Mouse (Mus musculus) layer of hippocampus, adult 9-11 months (tissue): ENCODE data around the gene Cry2.
"Not testable (repeated sequence)": the region's sequence is repeated elsewhere in the genome, so short reads cannot be mapped to it uniquely, and the experiment has no call there.

Experiments used
- DNase-seq: peaks from one replicate; pipeline ENCODE4 v3.0.0; 2022

Gene Cry2

GRCm38 (mm10) chr2:92433578-92434374 is at the start of gene Cry2:
Gene Cry2, minus strand, starts transcription at chr2:92434043.
- DNase-seq: peak; percentile 99

- DNase-seq: no peak
Observed at GRCm38 (mm10) chr2:92483505-92483904, 49.7 kb upstream of the Cry2 start.

- no peak for DNase-seq
Observed at GRCm38 (mm10) chr2:92482551-92482950, 48.7 kb upstream of the Cry2 start.

GRCm38 (mm10) chr2:92478313-92478688 is 44.5 kb upstream of the Cry2 start:
- no peak for DNase-seq

GRCm38 (mm10) chr2:92477672-92478312 is 43.9 kb upstream of the Cry2 start:
- DNase-seq: peak; percentile 72

GRCm38 (mm10) chr2:92476580-92476979 is 42.7 kb upstream of the Cry2 start:
- not testable (repeated sequence) for DNase-seq

- DNase-seq: no peak
Observed at GRCm38 (mm10) chr2:92475711-92476110, 41.9 kb upstream of the Cry2 start.

- no peak for DNase-seq
Observed at GRCm38 (mm10) chr2:92474920-92475319, 41.1 kb upstream of the Cry2 start.

- DNase-seq: no peak
Observed at GRCm38 (mm10) chr2:92471886-92472670, 38.2 kb upstream of the Cry2 start.

GRCm38 (mm10) chr2:92464690-92465089 is 30.8 kb upstream of the Cry2 start:
- no peak for DNase-seq

GRCm38 (mm10) chr2:92461215-92461614 is 27.4 kb upstream of the Cry2 start:
- no peak for DNase-seq

- no peak for DNase-seq
Observed at GRCm38 (mm10) chr2:92459921-92460707, 26.3 kb upstream of the Cry2 start, which contains the start of gene Slc35c1. Gene Slc35c1, minus strand, starts transcription at chr2:92460538.

- peak; percentile 82 for DNase-seq
Observed at GRCm38 (mm10) chr2:92459141-92459920, 25.5 kb upstream of the Cry2 start.

- no peak for DNase-seq
Observed at GRCm38 (mm10) chr2:92458481-92458880, 24.6 kb upstream of the Cry2 start.

- DNase-seq: no peak
Observed at GRCm38 (mm10) chr2:92456970-92457530, 23.2 kb upstream of the Cry2 start.

- no peak for DNase-seq
Observed at GRCm38 (mm10) chr2:92455704-92456103, 21.9 kb upstream of the Cry2 start.

- no peak for DNase-seq
Observed at GRCm38 (mm10) chr2:92454166-92454565, 20.3 kb upstream of the Cry2 start.

- DNase-seq: no peak
Observed at GRCm38 (mm10) chr2:92451126-92451525, 17.3 kb upstream of the Cry2 start.

- no peak for DNase-seq
Observed at GRCm38 (mm10) chr2:92447121-92447740, 13.4 kb upstream of the Cry2 start.

GRCm38 (mm10) chr2:92446656-92447055 is 12.8 kb upstream of the Cry2 start:
- DNase-seq: no peak

GRCm38 (mm10) chr2:92445890-92446289 is 12.0 kb upstream of the Cry2 start:
- DNase-seq: no peak
